23 mouse cellular contexts compared by ENCODE assay signal in the genomic region with DNA sequence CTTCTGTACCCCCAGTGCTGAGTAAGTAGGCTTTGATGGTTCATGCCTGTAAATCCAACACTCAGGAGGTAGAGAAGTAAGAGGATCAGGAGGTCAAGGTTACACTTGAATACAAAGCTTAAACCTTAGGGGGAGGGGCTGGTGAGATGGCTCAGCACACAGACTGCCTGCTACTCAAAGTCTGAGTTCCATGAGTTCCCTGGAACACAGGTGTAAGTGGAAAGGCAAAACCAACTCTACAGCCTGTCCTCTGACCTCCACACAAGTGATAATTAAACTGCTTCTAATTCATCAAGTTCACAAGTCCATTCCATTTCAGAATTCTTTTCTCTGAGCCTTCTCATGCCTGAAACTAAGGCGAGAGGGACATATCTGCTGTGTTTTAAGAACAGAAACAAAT.
DNase-seq lines count a peak whose midpoint lies in the region; ATAC-seq lines count a peak whose summit lies in the region.
"Had no signal": no experiment of that assay in that cellular context is flagged by ENCODE, and none has a peak within 500 bp of the region (broad histone marks: within the 10 kb centered on the region; RNA-seq: fewer than 3 reads in every experiment).

No protein-coding gene starts in this region.

- H3K4me2 ChIP-seq in kidney, embryonic 15.5 days = no peak overlapping the region
- no peak overlapping the region for H3K4me2 ChIP-seq in neural tube, embryonic 13.5 days
- H3K4me2 ChIP-seq in neural tube, embryonic 15.5 days = no peak overlapping the region
- H3K4me2 ChIP-seq in hindbrain, embryonic 16.5 days (ENCODE audit: low read length) = no peak overlapping the region
- H3K4me2 ChIP-seq: embryonic facial prominence, embryonic 12.5 days; embryonic facial prominence, embryonic 15.5 days; heart, embryonic 11.5 days; hindbrain, embryonic 12.5 days; hindbrain, embryonic 15.5 days had no signal

- H3K4me1 ChIP-seq in kidney, embryonic 15.5 days = peaks cover 3% of the 10 kb centered on the region
- H3K4me1 ChIP-seq in neural tube, embryonic 13.5 days (replicated peaks) = peaks cover 15% of the 10 kb centered on the region; the same call in 1 of the 2 replicates
- peaks cover 9% of the 10 kb centered on the region; the same call in 1 of the 2 replicates for H3K4me1 ChIP-seq in neural tube, embryonic 15.5 days
- no peaks in the 10 kb centered on the region; the same call in 1 of the 2 replicates for H3K4me1 ChIP-seq in hindbrain, embryonic 16.5 days (ENCODE audit: control insufficient read depth, insufficient read depth, low read depth, low read length)
- H3K4me1 ChIP-seq: embryonic facial prominence, embryonic 12.5 days; embryonic facial prominence, embryonic 15.5 days had no signal

- 89% methylated on average over 1 of the region's 1 CpGs for WGBS in kidney, embryonic 15.5 days
- 82% methylated on average over 1 of the region's 1 CpGs for WGBS in neural tube, embryonic 13.5 days
- 94% methylated on average over 1 of the region's 1 CpGs for WGBS in neural tube, embryonic 15.5 days
- 92% methylated on average over 1 of the region's 1 CpGs for WGBS in hindbrain, embryonic 16.5 days

- no peak for ATAC-seq in kidney, embryonic 15.5 days (replicated peaks; ENCODE audit: low FRiP score)
- ATAC-seq in neural tube, embryonic 13.5 days (ENCODE audit: low read depth) = no peak
- ATAC-seq in neural tube, embryonic 15.5 days (ENCODE audit: low FRiP score) = no peak
- no peak for ATAC-seq in hindbrain, embryonic 16.5 days
- ATAC-seq: CD4-positive, CD25-positive, alpha-beta regulatory T cell, adult 4 months; forebrain, embryonic 14.5 days; forebrain, postnatal 0 days had no signal

- no peak overlapping the region for H3K4me3 ChIP-seq in kidney, embryonic 15.5 days (replicated peaks)
- no peak overlapping the region for H3K4me3 ChIP-seq in neural tube, embryonic 13.5 days
- H3K4me3 ChIP-seq in neural tube, embryonic 15.5 days (replicated peaks) = no peak overlapping the region
- no peak overlapping the region for H3K4me3 ChIP-seq in hindbrain, embryonic 16.5 days (ENCODE audit: low read length)
- H3K4me3 ChIP-seq: embryonic facial prominence, embryonic 12.5 days; embryonic facial prominence, embryonic 15.5 days; gastrocnemius, adult 2 months; hindbrain, embryonic 12.5 days; hindbrain, embryonic 15.5 days had no signal

- H3K36me3 ChIP-seq in kidney, embryonic 15.5 days = no peaks in the 10 kb centered on the region
- H3K36me3 ChIP-seq in neural tube, embryonic 13.5 days = no peaks in the 10 kb centered on the region
- H3K36me3 ChIP-seq in neural tube, embryonic 15.5 days = no peaks in the 10 kb centered on the region
- H3K36me3 ChIP-seq in hindbrain, embryonic 16.5 days (ENCODE audit: control insufficient read depth, insufficient read depth, low read length) = no peaks in the 10 kb centered on the region
- H3K36me3 ChIP-seq: embryonic facial prominence, embryonic 12.5 days; embryonic facial prominence, embryonic 15.5 days; hindbrain, embryonic 12.5 days; hindbrain, embryonic 15.5 days had no signal

- H3K27me3 ChIP-seq in kidney, embryonic 15.5 days = no peaks in the 10 kb centered on the region
- H3K27me3 ChIP-seq in neural tube, embryonic 13.5 days = peaks cover 5% of the 10 kb centered on the region
- no peaks in the 10 kb centered on the region; the same call in 1 of the 2 replicates for H3K27me3 ChIP-seq in neural tube, embryonic 15.5 days (replicated peaks)
- H3K27me3 ChIP-seq in hindbrain, embryonic 16.5 days (replicated peaks; ENCODE audit: control insufficient read depth, insufficient read depth, low read length) = no peaks in the 10 kb centered on the region
- H3K27me3 ChIP-seq: embryonic facial prominence, embryonic 12.5 days; embryonic facial prominence, embryonic 15.5 days; hindbrain, embryonic 15.5 days had no signal

- H3K27ac ChIP-seq in kidney, embryonic 15.5 days = no peak overlapping the region
- peak overlapping the region; percentile 24 for H3K27ac ChIP-seq in neural tube, embryonic 13.5 days (replicated peaks)
- no peak overlapping the region for H3K27ac ChIP-seq in neural tube, embryonic 15.5 days (replicated peaks)
- H3K27ac ChIP-seq in hindbrain, embryonic 16.5 days (ENCODE audit: low read depth, low read length) = no peak overlapping the region
- H3K27ac ChIP-seq: embryonic facial prominence, embryonic 12.5 days; embryonic facial prominence, embryonic 15.5 days; gastrocnemius, adult 2 months; hindbrain, embryonic 12.5 days; hindbrain, embryonic 15.5 days had no signal

- H3K9ac ChIP-seq in kidney, embryonic 15.5 days = no peak overlapping the region
- H3K9ac ChIP-seq in neural tube, embryonic 13.5 days = no peak overlapping the region
- H3K9ac ChIP-seq in neural tube, embryonic 15.5 days (replicated peaks) = no peak overlapping the region
- no peak overlapping the region for H3K9ac ChIP-seq in hindbrain, embryonic 16.5 days (ENCODE audit: low read depth, low read length)
- H3K9ac ChIP-seq: embryonic facial prominence, embryonic 12.5 days; embryonic facial prominence, embryonic 15.5 days; forebrain, postnatal 0 days; hindbrain, embryonic 12.5 days; hindbrain, embryonic 15.5 days had no signal

- DNase-seq in kidney, adult 8-10 months = peak; percentile 31 to 43
- peak; percentile 49 for DNase-seq in R1 (ENCODE audit: low read depth, low spot score)
- DNase-seq: adrenal gland, adult 2 months; adrenal gland, postnatal 14 days; cerebellum, adult 11 months; cerebellum, adult 2 months; cerebellum, adult 9-11 months; cerebellum, postnatal 25 days; forebrain, postnatal 0 days; gastrocnemius, adult 2 months; gastrocnemius, postnatal 14 days; heart, adult 11 months had no signal

- H3K9me3 ChIP-seq in kidney, embryonic 15.5 days (replicated peaks) = no peaks in the 10 kb centered on the region
- no peaks in the 10 kb centered on the region for H3K9me3 ChIP-seq in neural tube, embryonic 13.5 days
- H3K9me3 ChIP-seq in neural tube, embryonic 15.5 days (replicated peaks) = no peaks in the 10 kb centered on the region
- H3K9me3 ChIP-seq in hindbrain, embryonic 16.5 days (ENCODE audit: control insufficient read depth, low read length) = no peaks in the 10 kb centered on the region
- H3K9me3 ChIP-seq: embryonic facial prominence, embryonic 12.5 days; embryonic facial prominence, embryonic 15.5 days; hindbrain, embryonic 12.5 days; hindbrain, embryonic 15.5 days had no signal
